Mouse (Mus musculus) limb, embryonic 13.5 days (tissue): Measurements from ENCODE around the gene Cblb. TPM values are rescaled to one million over a fixed set of nuclear protein-coding genes. Genes with fewer than 3 reads are reported as not detected.

Experiments
- ATAC-seq: fragments of 200-750 bp; cut with Nextera tagmentation; 2 replicates; pipeline ENCODE4 v1.8.0; 2017; ENCODE audit warnings: low read depth, moderate number of reproducible peaks, moderate TSS enrichment; ENCODE audit not compliant: low FRiP score
- H3K27ac ChIP-seq: fragments of 300-500 bp; sonication (generic); 2 replicates; pipeline ENCODE4 v1.5.1; 2015; ENCODE audit warnings: inconsistent platforms, mild to moderate bottlenecking, moderate library complexity
- H3K27me3 ChIP-seq: fragments of 300-500 bp; sonication (generic); 2 replicates; pipeline ENCODE4 v1.6.1; 2015; ENCODE audit warnings: mild to moderate bottlenecking, inconsistent platforms
- H3K36me3 ChIP-seq: fragments of 300-500 bp; sonication (generic); 2 replicates; pipeline ENCODE4 v1.6.1; 2015; ENCODE audit warnings: inconsistent platforms, mild to moderate bottlenecking, moderate library complexity
- H3K4me1 ChIP-seq: fragments of 300-500 bp; sonication (generic); 2 replicates; pipeline ENCODE4 v1.6.1; 2015; ENCODE audit warnings: inconsistent platforms
- H3K4me2 ChIP-seq: fragments of 300-500 bp; sonication (generic); replicated peaks from 2 replicates; pipeline ENCODE4 v1.6.1; 2015; ENCODE audit warnings: inconsistent platforms, mild to moderate bottlenecking, moderate library complexity
- H3K4me3 ChIP-seq: fragments of 300-500 bp; sonication (generic); 2 replicates; pipeline ENCODE4 v1.5.1; 2015; ENCODE audit warnings: moderate library complexity, mild to moderate bottlenecking, inconsistent platforms
- H3K9ac ChIP-seq: fragments of 300-500 bp; sonication (generic); 2 replicates; pipeline ENCODE4 v1.6.1; 2015; ENCODE audit warnings: mild to moderate bottlenecking, inconsistent platforms
- H3K9me3 ChIP-seq: fragments of 300-500 bp; sonication (generic); 2 replicates; pipeline ENCODE4 v1.6.1; 2016; ENCODE audit warnings: inconsistent platforms
- WGBS: fragments of 180-500 bp; shearing (Covaris S2); methylation state at CpG from one replicate; pipeline ENCODE4 v1.1.7; 2015; 5-methylcytosine and 5-hydroxymethylcytosine counted together
- polyA plus RNA-seq: library from polyadenylated mRNA; unstranded; fragments of >200 nt; fragmentation: Nextera tagmentation; extraction: Ambion mirVana; gene quantifications from 2 replicates; pipeline ENCODE4 v1.2.1, GENCODE M21; 2015

The Cblb gene
- polyA plus RNA-seq, 1 experiment from 2014 or later = 15.5 TPM

- 83% methylated on average over 4 of the region's 4 CpGs for WGBS
- Histone ChIP-seq H3K27ac (no peak overlapping the region), H3K4me3 (no peak overlapping the region), H3K4me2 (no peak overlapping the region), H3K9ac (no peak overlapping the region), H3K4me1 (no peaks in the 10 kb centered on the region), H3K36me3 (peaks cover 13% of the 10 kb centered on the region), H3K9me3 (peaks cover 4% of the 10 kb centered on the region; the same call in 1 of the 2 replicates), H3K27me3 (no peaks in the 10 kb centered on the region)
- no peak for ATAC-seq
These were observed 219.9 kb downstream of the Cblb start for GRCm38 (mm10) chr16:52250935-52251334.
